Mouse (Mus musculus) v-Abl transformed pro-B cells (cell line): ENCODE measurements around the gene Wars2.

ENCODE experiments used
- in situ Hi-C, 2 experiments: fragments of 400-800 bp; cut with MboI; formaldehyde crosslinking; loops; one replicate each; pipeline ENCODE4 v1.15.1; 2025; ENCODE audit not compliant: unreplicated experiment in 2 of 2

Gene Wars2

DNA sequence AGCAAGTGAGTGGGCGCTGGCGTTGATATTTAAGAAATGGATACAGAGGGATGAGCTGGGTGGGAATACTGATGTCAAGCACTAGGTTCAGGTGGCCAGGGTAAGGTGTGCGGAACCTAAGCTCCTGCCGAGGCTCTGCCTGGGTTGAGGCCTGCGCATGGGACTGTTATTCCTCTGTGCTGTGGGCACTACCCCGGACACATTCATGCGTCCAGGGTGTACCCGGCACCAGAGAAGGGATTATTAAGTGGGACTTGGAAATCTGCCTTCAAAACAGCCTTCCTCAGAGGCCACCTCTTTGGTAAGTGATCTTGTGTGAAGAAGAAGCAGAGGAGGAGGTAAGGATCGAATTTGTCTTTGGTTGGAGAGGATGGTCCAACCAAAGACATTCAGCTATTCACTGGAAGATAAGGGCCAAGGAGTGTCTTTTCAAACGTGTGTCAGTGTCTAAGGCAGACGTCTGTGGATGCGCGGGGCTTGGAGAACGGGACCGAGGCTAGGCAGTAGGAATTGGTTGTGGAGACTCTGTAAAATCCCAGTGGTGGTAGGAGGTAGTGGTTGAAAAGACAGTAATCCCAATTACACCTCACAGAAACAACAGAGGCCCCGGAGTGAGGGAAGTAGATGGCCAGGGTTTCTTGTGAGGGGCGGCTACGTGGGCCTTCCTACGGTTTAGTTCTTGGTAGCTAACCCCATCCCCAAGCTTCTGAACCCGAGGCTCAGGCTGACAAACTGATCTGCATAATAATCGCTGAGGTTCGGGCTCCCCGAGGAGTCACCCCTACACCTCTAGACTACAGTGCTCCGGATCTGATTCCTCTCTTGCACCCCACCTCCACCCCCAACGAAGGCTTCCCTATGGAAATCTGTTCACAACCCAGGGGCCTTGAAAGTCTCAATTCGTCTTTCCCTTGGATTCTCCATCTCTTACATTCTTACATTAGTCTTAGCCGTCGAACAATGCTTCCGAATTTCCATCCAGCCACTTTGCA, 117.0 kb downstream of the Wars2 start:
- in situ Hi-C loops, result no loop called here

DNA sequence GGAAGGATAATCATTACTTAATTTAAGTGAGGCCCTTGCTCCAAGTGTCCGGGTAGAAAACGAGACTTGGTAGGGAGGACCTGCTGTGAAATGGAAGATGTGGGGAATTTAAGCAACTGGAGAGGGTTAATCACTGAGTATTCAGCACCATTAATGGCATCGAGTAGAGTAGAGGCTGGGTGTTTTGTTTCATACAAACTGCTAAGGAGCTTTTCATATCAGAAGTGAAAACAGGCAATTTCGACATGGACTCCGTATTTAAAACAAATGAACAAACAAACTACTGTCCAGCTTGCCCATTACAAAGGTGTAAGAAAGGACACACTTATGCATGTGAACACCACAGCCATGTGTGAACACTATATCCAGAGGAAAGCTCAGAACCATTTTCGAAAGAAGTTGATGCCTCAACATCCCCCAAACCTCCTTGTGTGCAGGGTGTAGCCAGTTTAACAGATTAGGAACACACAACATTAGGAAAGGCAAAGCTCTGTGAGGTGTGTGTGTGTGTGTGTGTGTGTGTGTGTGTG, 118.9 kb downstream of the Wars2 start:
- in situ Hi-C loops, result no loop called here

DNA sequence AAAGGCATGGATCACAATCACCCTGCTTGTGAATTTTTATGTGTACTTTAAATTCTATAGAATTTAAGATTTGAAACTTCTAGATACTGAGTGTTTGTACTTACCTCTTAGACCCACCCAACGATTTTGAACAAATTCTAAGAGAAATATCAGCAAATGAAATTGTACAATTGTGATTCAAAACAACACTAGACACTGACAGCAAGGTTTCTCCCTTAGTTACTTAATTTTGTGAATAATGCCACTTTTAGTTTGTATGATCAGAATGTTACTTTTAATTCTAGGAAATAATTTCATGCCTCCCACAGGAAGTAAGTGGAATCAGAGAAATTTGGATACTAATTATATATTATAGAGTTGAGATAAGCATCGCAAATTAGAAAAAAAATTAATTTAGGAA, 119.5 kb downstream of the Wars2 start:
- in situ Hi-C loops, result no loop called here

DNA sequence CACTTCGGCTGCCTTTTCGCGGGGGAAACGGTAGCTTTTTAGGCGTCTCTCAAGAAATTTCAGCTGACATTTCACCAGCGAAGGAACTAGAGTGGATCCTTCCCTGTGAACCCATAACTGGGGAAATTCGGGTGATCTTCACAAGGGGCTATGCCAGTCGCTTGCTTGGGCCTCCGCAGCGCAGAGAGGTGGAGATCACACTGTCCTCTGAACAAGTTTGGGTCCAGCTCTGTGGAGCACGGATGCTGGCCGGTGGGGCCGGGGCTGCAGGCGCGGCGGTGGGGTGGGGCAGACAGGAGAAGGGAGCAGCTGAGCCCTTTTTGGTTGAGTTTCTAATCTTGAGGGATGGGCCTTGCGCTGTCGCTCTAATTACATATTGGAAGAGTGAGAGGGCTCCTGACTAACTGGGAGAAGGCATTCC, 120.5 kb downstream of the Wars2 start:
- in situ Hi-C loops, result no loop called here

DNA sequence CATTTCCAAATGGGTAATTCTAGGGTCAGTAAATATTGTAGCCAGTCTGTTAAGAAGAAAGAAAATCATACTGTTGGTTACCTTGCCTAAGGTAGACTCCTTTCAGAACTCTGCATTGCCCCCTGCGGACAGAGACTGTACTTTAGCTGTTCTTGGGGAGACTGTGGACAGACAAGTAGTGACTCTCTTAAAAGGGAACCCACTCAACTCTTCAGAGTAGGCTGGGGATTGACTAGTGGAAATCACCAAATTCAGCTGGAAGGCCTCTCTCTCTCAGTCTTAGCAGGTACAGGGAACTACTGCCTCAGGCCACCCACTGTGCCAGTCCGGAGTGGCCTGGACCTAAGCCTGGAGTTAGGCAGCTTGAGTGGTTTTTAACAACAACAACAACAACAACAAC, 121.1 kb downstream of the Wars2 start:
- in situ Hi-C loops, result no loop called here

DNA sequence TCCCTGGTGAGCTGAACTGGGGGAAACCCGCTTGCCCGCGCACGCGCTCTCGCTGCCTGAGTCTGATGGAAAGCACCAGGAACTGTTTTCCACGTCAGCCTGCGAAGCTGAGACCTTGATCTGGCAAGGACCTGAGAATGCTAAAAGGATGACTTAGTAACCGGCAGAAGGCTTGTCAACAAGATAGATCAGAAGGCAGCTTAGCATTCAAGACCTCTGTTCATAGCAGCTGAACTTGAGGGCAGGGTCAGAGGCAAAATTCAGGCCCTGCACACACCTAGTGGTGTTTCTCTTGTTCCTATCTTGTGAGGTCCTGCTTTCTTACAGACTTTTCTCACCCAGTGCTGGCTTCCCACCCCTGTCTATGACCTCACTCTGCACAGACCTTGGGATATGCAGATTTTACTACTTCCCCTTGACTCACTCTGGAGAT, 122.6 kb downstream of the Wars2 start:
- in situ Hi-C loops, result no loop called here

DNA sequence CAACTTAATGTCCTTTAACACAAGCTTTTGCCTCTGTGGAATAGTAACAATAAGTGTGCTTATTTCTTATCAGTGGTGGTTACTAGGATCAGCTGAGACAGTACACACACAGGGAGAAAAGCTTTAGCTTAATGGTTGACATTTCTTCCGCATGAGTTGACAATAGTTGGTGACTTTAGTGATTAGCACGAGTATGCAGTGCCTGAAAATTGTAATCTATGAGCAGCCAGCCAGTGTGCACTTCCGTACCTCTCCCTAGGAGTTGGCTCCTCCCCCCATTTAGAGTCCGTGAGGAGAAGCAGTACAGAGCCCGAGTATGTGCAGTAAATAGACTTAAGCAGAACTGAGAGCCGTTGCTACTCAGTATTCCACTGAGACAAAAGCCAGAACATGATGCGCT, 123.8 kb downstream of the Wars2 start:
- in situ Hi-C loops, result no loop called here

DNA sequence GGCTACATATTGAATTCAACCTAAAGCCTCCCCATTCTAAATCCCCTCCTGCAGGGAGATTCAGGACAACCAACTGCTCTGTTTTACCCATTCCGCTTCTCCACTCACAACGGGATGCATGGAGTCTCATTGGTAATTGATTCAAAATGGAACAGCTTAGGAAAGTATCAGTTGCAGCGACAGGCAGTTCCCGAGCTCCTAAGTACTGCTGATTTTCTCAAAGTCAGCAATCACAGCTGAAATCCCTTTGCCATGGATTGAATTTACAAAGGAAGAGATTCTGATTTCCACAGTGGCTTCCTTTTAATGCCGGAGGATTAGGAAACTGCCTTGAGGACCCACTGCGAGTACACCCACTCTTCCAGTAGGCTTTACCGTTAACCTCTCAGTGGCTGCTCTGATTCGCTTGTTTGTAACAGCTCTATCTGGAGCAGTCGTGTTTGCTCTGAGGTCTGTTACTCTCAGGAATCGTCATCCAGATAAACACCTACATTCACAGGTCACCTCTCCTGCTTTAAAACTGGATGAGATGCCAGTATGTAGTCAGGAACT, 126.0 kb downstream of the Wars2 start:
- in situ Hi-C loops, result no loop called here

DNA sequence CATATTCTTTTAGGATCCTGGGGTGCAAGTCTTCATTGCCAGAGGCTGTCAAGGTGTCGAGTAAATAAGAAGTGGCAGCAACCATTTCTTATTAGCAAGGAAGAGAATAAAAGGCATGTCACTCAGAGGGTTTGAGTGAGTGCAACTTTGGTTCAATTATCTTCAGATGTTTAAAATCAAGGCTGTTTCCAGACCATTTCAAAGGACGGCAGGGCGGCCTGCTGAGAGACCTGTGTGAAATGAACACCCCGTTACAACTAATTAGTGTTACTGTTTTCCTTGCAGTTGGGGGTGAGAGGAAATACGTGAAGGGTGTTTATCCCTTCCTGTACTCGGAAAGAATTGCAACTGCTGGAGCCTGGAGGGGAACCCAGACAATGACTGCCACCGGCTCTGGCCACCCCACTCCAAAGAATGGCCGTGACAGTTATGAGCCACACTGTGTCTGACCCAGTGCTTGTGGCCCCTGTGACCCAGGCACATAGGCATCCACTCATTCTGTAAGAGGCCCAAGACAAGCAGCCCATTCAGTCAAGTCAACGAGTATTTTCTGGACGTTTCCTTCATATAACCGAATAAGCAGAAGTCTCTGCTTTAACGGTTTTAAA, 137.2 kb downstream of the Wars2 start:
- in situ Hi-C loops, result no loop called here

DNA sequence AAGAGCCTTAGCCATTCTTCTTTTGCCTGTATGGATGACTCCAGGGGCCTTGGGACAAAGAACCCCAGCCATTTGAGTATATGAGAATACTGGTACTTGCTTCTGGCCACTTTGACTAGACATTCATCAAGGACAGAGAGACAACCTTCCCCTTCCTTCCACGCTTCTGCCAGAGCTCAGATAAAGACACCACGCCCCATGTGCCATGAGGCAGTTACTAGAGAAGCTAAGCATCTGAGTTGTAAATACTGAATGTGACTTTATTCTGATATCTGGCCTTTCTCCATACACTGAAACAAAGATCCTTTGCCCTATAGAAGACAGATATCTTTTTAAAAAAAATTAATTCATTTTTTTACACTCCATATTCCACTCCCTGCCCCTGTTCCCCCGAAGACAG, 138.8 kb downstream of the Wars2 start:
- in situ Hi-C loops, result no loop called here

DNA sequence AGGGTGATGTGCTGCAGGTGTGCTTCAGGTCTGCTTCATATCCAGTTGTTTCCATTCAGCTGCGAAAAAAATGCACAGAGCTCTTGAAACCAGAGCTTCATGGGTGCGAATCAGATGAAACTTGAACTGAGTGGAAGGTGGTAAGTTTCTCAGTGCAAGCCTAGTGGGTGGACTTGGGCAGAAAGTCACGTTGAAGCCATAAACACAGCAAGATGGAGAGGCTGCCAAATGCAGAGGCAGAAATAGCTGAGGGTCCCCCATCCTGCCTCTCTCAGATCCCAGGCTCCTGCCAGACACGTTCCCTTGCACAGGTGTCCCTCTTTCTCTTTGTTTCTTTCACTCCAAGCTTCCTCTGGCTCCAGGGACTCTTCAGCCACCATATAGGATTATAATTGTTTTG, 140.6 kb downstream of the Wars2 start:
- in situ Hi-C loops, result no loop called here

DNA sequence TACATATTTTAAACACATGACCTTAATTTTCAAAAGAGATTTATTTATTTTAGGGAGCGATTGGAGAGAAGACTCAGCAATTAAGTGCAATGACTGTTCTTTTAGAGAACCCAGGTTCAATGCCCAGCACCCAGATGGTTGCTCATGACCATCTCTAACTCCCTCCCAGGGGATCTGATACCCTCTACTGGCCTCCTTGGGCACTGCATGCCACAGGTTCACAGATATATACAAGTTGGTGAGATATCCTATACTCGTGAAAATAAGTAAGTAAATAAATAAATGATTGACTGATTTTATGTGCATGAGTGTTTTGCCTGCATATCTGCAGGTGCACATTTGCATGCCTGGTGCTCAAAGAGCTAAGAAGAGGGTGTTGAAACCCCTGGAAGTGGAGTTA, 147.4 kb downstream of the Wars2 start:
- in situ Hi-C loops, result no loop called here
